Mouse (Mus musculus): Measurements from ENCODE around the gene Lamtor3.

DNA sequence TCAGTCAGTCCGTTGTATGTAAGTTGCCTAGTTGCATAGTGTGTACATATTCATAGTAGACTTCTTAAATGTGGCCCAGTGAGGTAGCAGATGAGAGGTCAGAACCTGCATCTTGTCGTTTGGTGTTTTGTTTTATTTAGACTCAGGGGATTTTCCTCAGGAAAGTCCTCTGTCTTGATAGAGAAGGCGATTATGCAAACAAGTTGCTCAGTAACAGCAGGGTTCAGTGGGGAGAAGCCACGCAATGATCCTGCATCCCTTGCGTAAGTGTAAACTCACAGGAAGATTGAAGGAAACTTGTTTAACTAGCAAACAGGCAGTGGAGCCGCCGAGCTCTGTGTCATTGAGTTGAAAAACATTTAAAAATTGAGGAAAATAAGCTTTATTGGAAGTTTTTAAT is 30.3 kb upstream of the Lamtor3 start:
- TF ChIP-seq CTCF (IDR thresholded peaks at IDR 0.05; ENCODE audit: low read depth), result no peak
- TF ChIP-seq EP300 (optimal IDR thresholded peaks at IDR 0.05), result no peak
